Mouse (Mus musculus): Measurements from ENCODE around the gene Aqp1. TPM values are rescaled to one million over a fixed set of nuclear protein-coding genes. Genes with fewer than 3 reads are reported as not detected.

The Aqp1 gene
- total RNA-seq, 1 experiment from 2014 or later = 34.6 TPM

DNA sequence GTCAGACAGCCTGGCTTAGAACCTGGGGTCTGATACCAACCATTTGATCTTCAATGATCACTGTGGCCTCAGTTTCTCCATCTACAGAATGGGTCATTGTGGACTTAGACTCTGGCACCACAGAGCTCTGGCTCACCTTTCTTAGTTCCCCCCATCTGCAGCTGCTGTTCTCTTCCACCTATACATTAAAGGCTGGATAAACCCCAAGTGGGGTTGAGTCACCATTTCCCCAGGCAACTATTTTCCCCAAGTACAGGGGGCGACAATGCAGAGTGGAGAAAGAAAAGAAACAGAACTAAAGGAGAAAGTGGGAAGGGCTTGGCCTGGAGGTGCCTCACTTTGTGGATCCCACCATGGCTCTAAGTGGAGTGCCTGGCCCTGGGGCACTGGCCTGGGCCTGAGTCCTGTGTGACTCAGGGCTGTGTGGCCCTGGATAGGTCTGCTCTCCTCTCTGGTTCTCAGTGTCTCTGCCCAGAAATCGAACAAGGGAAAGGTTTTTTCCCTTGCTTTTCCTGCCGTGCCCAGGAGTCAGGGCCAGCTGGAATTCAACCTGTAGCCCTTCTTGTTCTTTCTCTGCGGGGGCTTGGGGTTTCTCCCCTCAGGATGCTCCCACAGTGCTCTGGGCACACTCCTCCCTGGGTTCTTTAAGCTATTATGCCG is 20.9 kb downstream of the Aqp1 start:
- no peak for DNase-seq

DNA sequence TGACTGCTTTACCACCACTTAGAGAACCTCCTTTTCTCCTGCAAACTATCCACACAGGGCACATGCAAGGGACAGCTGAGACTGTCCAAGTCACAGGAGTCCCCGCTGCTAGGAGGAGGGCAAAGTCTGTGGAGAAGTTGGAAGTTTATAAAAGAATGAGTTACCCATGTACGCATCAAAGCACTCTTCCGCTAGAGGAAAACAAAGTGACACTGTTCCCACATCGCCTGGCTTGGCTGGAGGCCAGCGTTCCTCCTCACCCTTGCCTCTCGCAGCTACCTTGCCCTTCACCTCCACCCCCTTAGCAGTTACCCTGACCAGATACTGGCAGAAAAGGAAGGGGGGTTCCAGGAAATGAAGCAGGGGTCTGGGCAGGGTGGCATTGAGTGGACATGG is 21.4 kb downstream of the Aqp1 start:
- DNase-seq = peak; percentile 15

DNA sequence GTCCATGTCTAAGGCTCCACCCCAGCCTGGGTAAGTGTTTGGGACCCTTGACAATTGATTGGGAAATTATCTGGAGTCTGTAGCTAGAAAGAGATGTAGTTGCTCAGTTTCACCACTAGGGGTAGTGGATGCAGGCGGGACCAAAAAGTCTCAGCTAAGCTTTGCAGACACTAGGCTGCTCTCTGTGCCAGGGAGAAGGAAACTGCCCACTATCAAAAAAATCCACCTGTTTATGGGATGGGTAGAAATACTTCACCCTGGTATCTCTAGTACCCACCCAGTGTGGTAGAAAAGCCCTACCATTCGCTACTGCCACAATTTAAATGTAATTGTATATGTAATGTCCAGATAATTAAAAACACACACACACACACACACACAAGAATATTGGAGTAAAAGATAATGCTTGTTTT is 22.5 kb downstream of the Aqp1 start:
- no peak for DNase-seq

DNA sequence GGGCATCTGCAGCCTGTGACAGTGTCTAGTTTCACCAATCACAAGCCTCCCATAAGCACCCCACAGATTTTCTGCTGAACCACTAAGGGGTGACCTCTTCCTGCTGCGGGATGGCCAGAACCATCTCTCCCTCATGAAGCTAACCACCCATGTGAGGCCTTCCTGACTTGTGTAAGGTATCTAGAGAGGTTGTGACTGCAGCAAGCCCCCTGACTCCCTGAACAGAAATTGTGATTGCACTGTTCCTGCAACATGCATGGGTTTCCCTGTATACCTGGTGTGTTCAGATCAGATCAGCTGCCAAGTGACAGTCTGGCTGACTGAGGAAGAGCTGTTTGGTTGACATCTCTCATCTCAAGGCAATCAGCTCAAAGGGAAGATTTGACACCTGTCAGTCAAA is 26.4 kb downstream of the Aqp1 start:
- DNase-seq = no peak

DNA sequence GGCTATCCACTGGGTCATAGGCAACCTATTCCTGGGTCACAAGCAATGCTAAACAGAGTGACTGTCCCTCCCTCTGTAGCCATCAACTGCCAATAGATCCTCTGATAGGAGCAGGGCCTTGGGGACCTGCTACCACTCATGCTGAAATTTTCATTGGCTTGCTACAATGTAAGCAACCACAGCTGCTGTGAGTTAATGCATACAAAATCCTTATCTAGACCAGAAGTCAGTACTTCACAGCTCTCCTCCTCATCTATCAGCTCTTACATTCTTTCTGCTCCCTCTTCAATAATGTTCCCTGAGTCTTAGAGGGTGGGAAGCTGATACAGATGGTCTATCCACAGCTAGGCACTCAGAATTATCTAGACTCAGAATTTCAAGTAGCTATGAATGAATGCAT is 30.9 kb downstream of the Aqp1 start:
- DNase-seq = no peak

DNA sequence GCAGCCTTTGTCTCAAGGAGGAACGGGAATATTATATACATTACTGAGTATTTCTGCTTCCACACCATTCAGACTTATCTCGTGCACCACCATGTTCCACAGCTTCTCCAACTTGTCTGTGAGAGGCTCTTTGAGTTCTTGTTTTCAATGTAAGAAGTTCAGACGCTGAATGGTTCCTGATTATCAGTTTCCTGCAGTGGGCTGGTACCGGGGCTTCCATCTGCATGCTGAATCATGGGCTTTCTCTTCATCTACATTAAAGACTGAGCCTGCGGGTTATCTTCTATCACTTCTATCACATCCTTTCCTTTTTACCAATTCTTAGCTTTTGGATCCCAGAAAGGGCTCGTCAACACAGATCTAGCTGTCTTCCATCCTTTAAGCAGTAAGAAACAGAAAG is 34.6 kb downstream of the Aqp1 start:
- no peak for DNase-seq

DNA sequence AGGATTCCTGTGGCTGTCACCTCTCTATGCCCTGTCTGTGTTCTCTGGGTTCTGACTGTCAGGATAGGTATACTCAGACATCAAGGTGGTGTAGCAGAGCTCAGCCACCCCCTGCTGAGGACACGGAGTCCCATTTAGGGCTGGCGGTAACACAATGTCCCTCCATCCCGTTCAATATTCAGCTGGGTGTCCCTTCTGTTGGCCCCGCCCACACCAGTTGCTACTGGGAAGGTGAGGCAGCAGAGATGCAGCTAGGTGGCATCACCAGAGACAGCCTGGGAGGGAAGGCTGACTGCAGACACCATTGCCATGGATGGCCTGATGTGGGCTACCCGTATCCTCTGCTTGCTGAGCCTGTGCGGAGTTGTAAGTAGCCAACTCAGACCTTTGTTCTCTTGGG is 39.8 kb downstream of the Aqp1 start, which contains the start of gene Ghrhr:
TSS of gene Ghrhr (plus strand) at position 220 of the 400 bp plus-strand sequence.
- DNase-seq = no peak

DNA sequence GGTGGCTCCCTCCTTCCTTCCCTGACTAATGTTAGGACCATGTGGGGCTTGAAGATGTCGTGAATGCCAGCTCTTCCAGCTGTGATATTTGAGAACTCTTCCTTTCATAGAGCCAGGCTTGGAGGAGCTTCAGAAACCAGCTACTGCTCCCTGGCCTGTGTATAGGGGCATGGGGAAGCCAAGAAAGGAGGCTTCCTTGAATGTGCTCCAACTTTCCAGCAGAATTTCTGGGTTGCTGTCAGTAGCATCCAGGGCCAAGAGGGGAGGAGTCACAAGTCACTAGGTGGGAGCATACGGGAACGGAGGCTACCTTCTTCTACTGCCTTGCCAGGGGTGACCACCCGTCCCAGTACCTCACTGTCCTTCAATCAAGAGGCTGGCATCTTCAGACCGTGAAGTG is 40.3 kb downstream of the Aqp1 start:
- no peak for DNase-seq

DNA sequence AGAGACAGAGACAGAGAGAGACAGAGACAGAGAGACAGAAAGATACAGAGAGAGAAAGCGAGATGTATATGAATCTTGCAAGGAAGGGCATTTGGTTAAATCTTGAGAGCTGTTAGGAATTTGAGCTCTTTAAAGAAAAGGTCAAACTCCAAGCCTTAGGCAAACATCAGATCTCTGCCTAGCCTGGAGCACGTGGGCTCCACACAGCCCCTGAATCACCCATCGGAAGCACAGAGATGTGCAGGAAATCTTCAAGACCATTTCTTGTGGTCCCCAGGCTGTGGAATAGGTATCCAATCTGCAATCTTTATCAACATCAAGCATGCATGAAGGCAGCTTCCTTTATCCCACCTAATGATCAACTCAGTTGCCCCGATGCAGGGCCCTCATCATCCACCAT is 41.2 kb downstream of the Aqp1 start:
- DNase-seq = no peak

DNA sequence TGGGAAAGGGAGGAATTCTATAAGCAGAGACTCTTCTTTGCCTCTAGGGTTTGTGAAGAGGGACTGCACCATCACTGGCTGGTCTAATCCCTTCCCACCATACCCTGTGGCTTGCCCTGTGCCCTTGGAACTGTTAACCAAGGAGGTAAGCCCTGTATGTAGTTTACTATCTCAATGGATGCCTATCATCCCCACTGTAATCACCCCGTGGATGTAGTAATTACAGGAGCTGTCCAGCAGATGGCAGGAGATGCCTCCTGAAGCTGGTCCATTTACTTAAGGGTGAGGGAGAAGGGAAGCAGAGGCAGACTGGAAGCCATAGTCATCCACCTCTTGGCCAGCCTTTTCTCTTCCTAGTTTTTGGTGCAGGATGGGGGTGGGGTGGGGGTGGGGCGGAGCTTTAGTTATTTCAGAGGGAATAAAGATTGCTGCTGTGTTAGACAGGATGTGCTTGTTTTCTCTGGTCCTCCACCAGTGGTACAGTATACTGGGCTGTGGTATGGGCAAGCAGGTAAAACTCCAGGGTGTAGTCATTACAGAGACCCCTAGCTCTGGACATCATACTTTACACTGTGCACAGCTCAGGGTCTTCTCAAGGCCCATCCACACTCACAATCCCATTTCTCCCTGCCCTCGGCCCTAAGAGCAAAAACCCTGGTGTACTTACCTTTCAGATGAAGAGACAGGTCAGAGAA is 43.6 kb downstream of the Aqp1 start:
- peak; percentile 35 for DNase-seq

DNA sequence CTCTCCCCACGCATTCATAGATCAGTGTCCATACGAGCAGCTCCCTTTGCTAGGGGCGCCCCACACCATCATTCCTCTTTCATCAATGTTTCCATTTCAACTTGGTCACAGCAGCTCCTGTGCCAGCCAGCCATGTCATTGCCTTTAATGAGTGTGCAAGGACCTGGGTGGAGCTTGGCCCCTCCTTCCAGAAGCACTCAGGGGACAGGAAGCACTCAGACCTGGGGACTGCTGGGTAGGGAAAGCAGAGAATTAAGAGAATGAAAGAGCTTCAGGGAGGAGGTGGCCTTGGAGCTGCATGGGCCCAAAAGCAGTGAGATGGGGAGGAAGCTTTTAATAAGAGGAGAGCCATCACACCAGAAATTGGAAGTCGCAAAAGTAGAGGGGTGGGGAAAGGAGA is 45.7 kb downstream of the Aqp1 start:
- no peak for DNase-seq

DNA sequence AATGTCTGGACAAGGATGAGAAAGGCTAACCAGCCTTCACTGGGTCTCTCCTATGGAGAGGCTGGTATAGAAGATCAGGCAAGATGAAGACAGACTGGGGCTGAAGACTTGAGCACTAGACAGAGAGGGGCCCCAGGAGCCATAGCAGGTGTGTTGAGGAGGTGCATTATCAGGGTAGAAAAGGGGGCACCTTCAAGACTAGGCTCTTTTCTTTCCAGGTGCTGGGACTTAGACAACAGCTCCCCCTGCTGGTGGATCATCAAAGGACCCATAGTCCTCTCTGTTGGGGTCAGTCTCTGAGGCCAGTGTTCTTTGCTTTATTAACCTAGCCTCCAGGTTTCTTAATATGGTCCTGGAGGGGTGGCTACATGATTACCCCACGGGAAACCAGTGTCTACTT is 47.7 kb downstream of the Aqp1 start:
- DNase-seq = peak; percentile 64

DNA sequence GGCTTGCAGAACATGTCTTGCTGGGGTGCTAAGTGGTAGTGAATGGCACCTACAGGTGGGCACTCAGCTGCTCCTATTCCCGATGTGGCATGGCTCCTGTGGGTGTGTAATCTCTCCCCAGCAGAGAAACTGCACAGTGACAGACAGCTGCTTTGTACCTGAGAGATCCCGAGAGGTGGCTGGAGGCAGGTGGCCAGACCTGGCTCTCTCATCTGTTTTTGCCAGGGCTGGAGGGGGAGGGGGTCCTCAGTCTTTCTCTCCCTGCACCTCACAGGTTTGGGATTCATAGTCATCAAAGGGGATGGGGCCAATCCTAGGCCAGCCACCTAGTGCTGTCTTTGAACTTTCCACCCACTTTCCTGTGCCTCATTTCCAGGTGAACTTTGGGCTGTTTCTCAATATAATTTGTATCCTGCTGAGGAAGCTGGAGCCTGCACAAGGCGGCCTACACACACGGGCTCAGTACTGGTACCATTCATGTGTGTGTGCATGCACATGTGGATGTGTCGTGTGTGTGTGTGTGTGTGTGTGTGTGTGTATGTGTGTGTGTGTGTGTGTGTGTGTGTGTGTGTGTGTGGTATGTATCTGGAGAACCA is 48.2 kb downstream of the Aqp1 start:
- DNase-seq = no peak

DNA sequence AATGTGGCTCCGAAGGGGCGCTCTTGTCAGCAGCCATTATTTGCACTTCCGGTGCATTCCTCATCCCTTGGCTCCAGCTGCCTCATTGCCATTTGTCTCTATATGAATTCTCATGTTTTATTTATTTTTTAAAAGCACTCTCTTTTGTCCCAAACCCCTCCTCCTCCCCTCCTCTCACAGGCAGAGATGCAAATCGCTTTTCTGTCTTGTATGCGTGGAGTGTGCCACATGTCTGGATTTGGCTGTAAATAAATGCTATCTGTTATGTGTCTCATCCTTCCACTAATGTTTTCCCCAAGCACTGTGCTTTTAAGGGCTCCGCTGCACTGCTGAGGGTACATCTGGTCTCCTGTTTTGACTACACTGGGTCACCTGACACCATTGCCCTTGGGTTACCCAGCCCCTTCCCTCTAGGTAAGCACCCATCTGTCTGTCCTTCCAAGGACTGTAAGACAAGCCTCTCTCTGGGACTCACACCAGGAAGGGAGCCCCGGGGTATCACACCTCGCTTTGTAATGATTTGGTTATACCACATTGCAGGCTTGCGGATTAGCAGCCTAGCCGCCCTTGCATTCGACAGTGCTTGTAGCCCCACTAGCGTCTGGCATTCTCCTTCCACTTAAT is 52.4 kb downstream of the Aqp1 start:
- no peak for DNase-seq

DNA sequence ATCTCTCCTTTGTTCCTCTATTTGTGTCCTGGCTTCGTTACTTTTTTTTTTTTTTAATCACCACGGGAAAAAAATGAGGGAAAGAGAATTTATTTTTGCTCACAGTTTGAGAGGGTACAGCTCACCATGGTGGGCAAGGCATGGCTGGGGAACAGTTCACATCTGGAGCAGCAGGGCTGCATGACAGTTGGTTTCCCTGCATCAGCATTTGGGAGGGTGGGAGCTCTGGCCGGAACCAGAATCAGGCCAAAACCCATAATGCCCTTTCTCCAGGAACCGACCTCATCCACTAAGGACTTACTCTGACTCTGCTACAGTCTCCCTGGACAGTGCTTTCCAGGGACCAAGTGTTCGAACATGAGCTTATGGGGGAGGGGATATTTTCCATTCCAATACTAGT is 53.1 kb downstream of the Aqp1 start:
- DNase-seq = no peak

DNA sequence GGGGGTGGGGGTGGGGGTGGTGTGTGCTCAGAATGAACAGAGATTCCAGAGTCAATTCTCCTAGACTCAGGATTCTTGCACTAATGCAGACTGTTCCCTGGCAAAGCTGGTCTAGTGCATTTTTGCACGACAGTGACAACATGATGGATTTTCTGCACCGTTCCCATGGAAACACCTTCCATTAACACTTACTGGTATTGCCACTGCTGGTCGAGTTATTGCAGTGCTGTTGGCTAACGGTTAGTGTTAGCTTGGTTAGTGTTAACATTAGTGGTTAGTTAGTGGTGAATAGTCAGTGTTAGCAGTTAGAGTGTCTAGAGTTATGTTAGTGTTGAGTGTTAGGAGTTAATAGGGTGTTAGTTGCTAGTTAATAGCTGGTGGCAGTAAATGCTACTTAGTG is 55.6 kb downstream of the Aqp1 start:
- DNase-seq = no peak

DNA sequence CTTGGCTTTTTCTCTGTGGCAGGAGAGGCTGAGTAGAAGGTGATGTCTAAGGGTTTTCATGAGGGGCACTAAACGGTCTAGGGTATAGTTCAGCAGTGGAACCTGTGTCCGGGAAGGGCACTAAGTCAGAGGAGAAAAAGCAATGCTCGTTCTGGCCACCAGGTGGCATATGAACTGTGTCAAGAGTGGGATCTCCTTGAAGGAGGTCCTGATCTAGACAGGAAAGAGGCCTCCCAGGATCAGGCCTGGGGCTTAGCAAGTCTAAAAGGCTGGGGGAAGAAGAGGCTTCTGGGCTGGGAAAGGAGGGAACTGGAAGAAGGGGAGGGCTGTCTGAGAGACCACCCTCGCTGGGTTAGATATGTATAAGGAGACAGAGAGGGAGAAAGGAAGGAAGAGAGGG is 56.2 kb downstream of the Aqp1 start:
- peak; percentile 76 for DNase-seq

DNA sequence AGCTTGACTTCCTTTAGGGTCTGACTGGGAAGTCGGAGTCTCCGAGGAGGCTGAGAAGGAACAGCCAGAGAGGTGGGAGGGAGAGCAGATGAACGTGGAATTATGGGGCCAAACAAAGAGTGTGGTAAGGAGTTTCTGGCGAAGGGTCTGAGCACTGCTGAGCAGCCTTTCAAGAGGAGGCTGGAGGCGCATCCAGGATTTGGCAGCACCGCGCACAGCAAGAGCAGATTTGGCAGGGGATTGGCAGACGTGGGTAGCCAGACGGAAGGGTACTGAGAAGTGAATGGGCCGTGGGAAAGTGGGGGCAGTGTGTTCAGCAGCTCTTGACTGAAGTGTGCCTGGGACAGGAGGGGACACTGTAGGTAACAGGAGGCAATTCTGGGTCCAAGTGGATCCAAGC is 58.6 kb downstream of the Aqp1 start:
- DNase-seq = no peak

DNA sequence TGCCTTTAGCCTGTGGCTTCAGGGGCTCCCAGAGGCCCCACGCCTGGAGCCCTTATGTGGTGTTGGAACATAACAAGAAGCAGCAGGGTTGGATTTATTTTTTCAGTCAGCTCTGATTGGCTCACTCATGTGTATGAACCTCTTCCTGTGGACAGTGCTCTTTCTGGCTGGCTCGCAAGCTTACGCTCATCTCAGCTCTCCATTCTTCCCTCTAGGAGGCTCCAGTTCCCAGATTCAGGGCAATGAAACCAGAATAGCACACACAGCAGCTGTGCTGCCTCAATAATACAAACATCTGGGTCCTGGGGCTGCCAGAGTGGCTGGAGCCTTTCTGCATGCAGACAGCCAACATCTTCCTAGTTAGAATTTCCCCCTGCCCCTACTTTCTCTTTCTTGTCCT is 59.9 kb downstream of the Aqp1 start:
- DNase-seq = no peak

DNA sequence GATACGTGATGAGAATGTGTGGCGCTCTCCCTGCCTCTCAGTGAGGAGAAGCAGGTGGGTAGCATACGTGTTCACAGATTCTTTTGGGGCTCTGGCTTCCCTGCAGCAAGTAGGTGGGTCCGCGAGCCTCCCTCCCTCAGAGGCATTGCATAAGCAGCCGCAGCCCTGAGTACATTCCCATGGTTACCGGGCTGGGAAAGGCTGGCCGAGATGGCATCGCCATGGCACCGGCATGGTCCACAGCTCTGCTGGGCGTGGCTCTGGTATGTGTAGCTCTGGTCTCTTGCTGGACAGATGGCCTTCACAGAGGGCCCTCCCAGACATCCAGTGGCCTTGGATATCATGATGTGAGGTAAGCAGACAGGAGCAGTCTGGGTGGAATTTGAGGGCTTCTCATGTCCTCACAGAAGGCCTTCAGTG is 60.4 kb downstream of the Aqp1 start:
- DNase-seq = peak; percentile 50
